Mouse (Mus musculus) forebrain, postnatal 0 days (tissue): ENCODE results near the gene Polh. TPM values are rescaled to one million over a fixed set of nuclear protein-coding genes. Genes with fewer than 3 reads are reported as not detected.

Experiments
- ATAC-seq: fragments of 200-750 bp; cut with Nextera tagmentation; 2 replicates; pipeline ENCODE4 v1.8.0; 2017; ENCODE audit warnings: mild to moderate bottlenecking, moderate library complexity
- DNase-seq: peaks from one replicate; pipeline ENCODE4 v3.0.0-alpha.2; 2015
- H3K27ac ChIP-seq: fragments of 300-500 bp; sonication (generic); 2 replicates; pipeline ENCODE4 v1.5.1; 2014; ENCODE audit warnings: low read depth, mild to moderate bottlenecking, antibody characterized with exemption, low read length, moderate library complexity, mixed read lengths
- H3K27me3 ChIP-seq: fragments of 300-500 bp; sonication (generic); 2 replicates; pipeline ENCODE4 v1.6.1; 2014; ENCODE audit warnings: mild to moderate bottlenecking, low read length, mixed read lengths; ENCODE audit not compliant: insufficient read depth
- H3K36me3 ChIP-seq: fragments of 300-500 bp; sonication (generic); 2 replicates; pipeline ENCODE4 v1.6.1; 2014; ENCODE audit warnings: mild to moderate bottlenecking, moderate library complexity; ENCODE audit not compliant: insufficient read depth
- H3K4me1 ChIP-seq: fragments of 300-500 bp; sonication (generic); 2 replicates; pipeline ENCODE4 v1.6.1; 2014; ENCODE audit warnings: antibody characterized with exemption; ENCODE audit not compliant: insufficient read depth
- H3K4me2 ChIP-seq: fragments of 300-500 bp; sonication (generic); 2 replicates; pipeline ENCODE4 v1.6.1; 2014; ENCODE audit warnings: low read depth, mild to moderate bottlenecking, moderate library complexity
- H3K4me3 ChIP-seq: fragments of 300-500 bp; sonication (generic); 2 replicates; pipeline ENCODE4 v1.5.1; 2014; ENCODE audit warnings: low read depth, low read length, mixed read lengths
- H3K9ac ChIP-seq: fragments of 300-500 bp; sonication (generic); 2 replicates; pipeline ENCODE4 v1.6.1; 2014; ENCODE audit warnings: mild to moderate bottlenecking
- H3K9me3 ChIP-seq: fragments of 300-500 bp; sonication (generic); 2 replicates; pipeline ENCODE4 v1.6.1; 2016; ENCODE audit warnings: low read length
- CTCF ChIP-seq: sonication (generic); IDR thresholded peaks from 2 replicates; pipeline ENCODE4 v1.5.1; 2016; ENCODE audit warnings: antibody characterized with exemption, control low read depth, low read depth
- WGBS: fragments of 180-500 bp; shearing (Covaris S2); extraction: QIAGEN DNeasy Blood & Tissue Kit; methylation state at CpG from one replicate; pipeline ENCODE4 v1.1.7; 2014; 5-methylcytosine and 5-hydroxymethylcytosine counted together
- polyA plus RNA-seq: library from polyadenylated mRNA; unstranded; fragments of >200 nt; fragmentation: Nextera tagmentation; extraction: Ambion mirVana; gene quantifications from 2 replicates; pipeline ENCODE4 v1.2.1, GENCODE M21; 2015
- total RNA-seq: library from RNA; depleted of rRNA; stranded (reverse); fragments of >200 nt; gene quantifications from 2 replicates; pipeline ENCODE4 v1.2.3, GENCODE M21; 2014

The Polh gene
- total and polyA plus RNA-seq, 2 experiments from 2014 or later, result 4.7 to 11.7 TPM

DNA sequence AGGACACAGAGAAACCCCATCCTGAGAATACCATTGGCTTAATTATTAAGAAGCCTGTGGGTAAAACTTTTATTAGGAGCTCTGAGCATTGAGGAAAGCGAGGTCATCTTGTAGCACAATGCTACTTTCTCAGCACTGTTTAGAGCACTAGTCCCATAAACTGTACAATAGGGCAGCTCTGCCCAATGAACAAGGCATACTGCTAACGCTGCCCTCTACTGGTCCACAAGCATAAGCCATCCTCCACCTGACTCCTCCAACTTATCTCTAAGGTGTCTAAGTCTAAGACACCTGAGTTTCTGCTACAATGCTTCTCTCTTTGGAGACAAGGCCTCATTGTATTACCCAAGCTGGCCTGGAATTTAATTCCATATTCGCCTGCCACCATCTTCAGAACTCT, 31.9 kb downstream of the Polh start:
- H3K4me3 ChIP-seq, result no peak overlapping the region
- TF ChIP-seq CTCF, result peak; percentile 75
- no peaks in the 10 kb centered on the region for H3K27me3 ChIP-seq
- ATAC-seq (peak; percentile 48; the same call in 1 of the 2 replicates), DNase-seq (peak; percentile 37)
- H3K27ac ChIP-seq, result no peak overlapping the region
- WGBS, result 80% methylated on average over 3 of the region's 3 CpGs
- peaks cover 66% of the 10 kb centered on the region for H3K36me3 ChIP-seq
- no peak overlapping the region for H3K9ac ChIP-seq
- H3K4me2 ChIP-seq, result no peak overlapping the region
- no peaks in the 10 kb centered on the region for H3K9me3 ChIP-seq
- no peaks in the 10 kb centered on the region for H3K4me1 ChIP-seq

DNA sequence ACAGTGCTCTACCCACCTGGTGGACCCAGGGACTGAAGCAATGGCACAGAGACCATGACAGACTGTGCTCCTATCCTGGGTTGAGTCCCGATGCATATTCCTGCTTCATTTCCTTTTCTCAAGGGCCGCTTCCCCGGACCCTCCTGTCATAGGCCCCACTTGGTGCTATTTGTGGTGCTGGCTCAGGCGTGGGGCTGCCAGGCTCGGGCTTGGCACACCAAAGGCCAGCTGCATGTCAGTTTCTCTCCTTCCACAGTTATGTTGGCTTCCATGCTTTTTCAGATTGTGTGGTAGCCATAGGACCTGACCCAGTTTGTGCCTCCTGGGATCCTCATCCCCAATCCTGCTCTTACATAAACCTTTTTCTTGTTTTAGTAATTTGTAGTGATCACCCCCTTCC, 33.7 kb downstream of the Polh start:
- H3K4me1 ChIP-seq, result no peaks in the 10 kb centered on the region
- H3K27me3 ChIP-seq, result no peaks in the 10 kb centered on the region
- no peak for ATAC-seq
- 89% methylated on average over 5 of the region's 5 CpGs for WGBS
- no peak overlapping the region for H3K9ac ChIP-seq
- no peak overlapping the region for H3K4me3 ChIP-seq
- H3K27ac ChIP-seq, result no peak overlapping the region
- TF ChIP-seq CTCF, result no peak
- no peak overlapping the region for H3K4me2 ChIP-seq
- H3K9me3 ChIP-seq, result no peaks in the 10 kb centered on the region
- no peak for DNase-seq
- peaks cover 76% of the 10 kb centered on the region for H3K36me3 ChIP-seq

DNA sequence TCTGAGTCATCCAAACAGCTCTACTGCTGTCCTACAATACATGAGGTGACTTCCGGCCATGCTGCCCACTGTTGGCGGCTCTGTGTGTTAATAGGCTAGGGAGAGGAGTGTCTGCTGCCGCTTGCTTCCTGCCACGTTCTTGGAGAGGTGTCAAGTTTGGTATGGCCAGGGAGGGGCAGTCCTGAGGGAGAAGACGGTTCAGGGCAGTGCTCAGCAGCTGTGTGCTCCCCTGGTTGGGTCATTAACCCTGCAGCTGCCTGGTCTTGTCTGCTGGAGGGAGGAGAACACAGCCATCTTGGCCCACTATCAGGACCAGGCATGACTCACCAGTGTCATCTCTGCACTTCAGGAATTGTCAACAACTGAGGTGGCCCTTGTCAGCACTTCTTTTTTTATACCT, 34.1 kb downstream of the Polh start:
- WGBS, result 57% methylated on average over 5 of the region's 5 CpGs
- no peak for TF ChIP-seq CTCF
- DNase-seq, result no peak
- no peaks in the 10 kb centered on the region for H3K9me3 ChIP-seq
- no peak overlapping the region for H3K4me2 ChIP-seq
- no peaks in the 10 kb centered on the region for H3K27me3 ChIP-seq
- H3K4me1 ChIP-seq, result no peaks in the 10 kb centered on the region
- H3K9ac ChIP-seq, result no peak overlapping the region
- H3K36me3 ChIP-seq, result peaks cover 76% of the 10 kb centered on the region
- ATAC-seq, result no peak
- no peak overlapping the region for H3K4me3 ChIP-seq
- no peak overlapping the region for H3K27ac ChIP-seq

DNA sequence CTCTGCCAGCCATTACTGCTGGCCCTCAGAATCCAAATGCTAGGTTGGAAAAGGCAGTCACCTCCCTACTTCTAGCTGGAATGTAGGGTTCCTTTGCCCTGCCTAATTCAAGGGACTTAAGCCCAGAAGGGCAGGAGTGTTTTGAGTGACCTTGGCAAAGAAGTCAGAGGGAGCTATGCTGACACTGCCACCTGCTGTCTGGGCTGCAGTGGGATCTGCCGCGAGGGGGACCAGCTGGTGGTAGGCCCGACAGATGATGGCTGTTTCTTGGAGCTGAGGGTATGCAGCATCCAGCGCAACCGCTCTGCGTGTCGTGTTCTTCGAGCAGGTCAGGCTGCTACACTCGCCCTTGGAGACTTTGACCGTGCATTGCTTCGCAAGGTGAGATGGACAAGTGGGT, 35.4 kb downstream of the Polh start:
- no peak overlapping the region for H3K4me2 ChIP-seq
- no peak overlapping the region for H3K4me3 ChIP-seq
- ATAC-seq (no peak), DNase-seq (no peak)
- no peak overlapping the region for H3K27ac ChIP-seq
- peaks cover 9% of the 10 kb centered on the region; the same call in 1 of the 2 replicates for H3K4me1 ChIP-seq
- H3K9me3 ChIP-seq, result no peaks in the 10 kb centered on the region
- 83% methylated on average over 11 of the region's 11 CpGs for WGBS
- peak; percentile 57 for TF ChIP-seq CTCF
- no peaks in the 10 kb centered on the region for H3K27me3 ChIP-seq
- H3K36me3 ChIP-seq, result peaks cover 66% of the 10 kb centered on the region
- H3K9ac ChIP-seq, result no peak overlapping the region

DNA sequence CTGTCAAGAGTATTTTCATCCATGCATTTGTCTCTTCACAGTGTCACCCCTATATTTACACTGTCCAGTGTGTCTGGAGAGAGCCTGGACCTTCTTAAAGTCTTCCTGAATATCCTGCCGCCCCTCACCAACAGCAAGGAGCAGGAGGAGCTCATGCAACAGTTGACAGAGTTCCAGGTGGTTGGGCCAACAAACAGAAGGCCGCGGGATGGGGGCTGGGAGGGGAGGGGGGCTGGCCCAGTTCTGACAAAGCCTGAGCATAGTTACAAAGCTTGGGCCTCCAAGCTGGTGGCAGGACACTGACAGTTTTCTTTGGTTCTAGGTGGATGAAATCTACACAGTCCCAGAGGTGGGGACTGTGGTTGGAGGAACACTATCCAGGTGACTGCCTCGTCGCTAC, 36.2 kb downstream of the Polh start:
- Histone ChIP-seq H3K27me3 (no peaks in the 10 kb centered on the region), H3K36me3 (peaks cover 62% of the 10 kb centered on the region), H3K4me3 (no peak overlapping the region), H3K9me3 (no peaks in the 10 kb centered on the region), H3K4me2 (no peak overlapping the region), H3K9ac (no peak overlapping the region), H3K27ac (no peak overlapping the region), H3K4me1 (peaks cover 15% of the 10 kb centered on the region)
- ATAC-seq (no peak), DNase-seq (no peak)
- 79% methylated on average over 5 of the region's 5 CpGs for WGBS
- TF ChIP-seq CTCF, result no peak

DNA sequence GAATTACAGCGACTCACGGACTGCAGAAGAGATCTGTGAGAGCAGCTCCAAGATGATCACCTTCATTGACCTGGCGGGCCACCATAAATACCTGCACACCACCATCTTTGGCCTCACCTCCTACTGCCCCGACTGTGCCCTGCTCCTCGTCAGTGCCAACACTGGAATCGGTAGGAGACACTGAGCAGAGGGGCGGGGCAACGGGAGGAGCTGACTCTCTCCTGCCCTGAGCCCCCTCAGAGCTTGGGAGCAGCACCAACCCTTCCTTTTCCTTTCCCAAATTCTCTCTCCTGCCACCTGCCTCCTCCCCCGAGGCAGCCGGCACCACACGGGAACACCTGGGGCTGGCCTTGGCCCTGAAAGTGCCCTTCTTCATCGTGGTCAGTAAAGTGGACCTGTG, 37.0 kb downstream of the Polh start:
- Histone ChIP-seq H3K9ac (no peak overlapping the region), H3K4me3 (no peak overlapping the region), H3K36me3 (peaks cover 60% of the 10 kb centered on the region), H3K27me3 (no peaks in the 10 kb centered on the region), H3K27ac (no peak overlapping the region), H3K4me2 (no peak overlapping the region), H3K4me1 (peaks cover 15% of the 10 kb centered on the region), H3K9me3 (no peaks in the 10 kb centered on the region)
- TF ChIP-seq CTCF, result no peak
- DNase-seq (no peak), ATAC-seq (no peak)
- WGBS, result 89% methylated on average over 12 of the region's 12 CpGs

DNA sequence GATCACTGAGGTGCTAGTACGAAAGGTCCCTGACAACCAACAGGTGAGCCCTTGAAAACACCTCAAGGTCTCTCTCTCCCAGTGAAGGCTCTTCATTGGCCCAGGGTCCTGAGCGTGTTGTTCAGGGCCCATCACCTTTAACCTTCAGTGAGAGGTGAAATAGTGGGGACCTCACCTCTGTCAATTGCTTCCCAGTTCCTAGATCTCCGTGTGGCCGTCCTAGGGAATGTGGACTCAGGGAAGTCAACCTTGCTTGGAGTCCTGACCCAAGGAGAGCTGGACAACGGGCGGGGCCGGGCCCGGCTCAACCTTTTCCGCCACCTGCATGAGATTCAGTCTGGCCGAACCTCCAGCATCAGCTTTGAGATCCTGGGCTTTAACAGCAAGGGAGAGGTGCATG, 37.7 kb downstream of the Polh start:
- Histone ChIP-seq H3K4me3 (no peak overlapping the region), H3K36me3 (peaks cover 54% of the 10 kb centered on the region), H3K9me3 (no peaks in the 10 kb centered on the region), H3K27me3 (no peaks in the 10 kb centered on the region), H3K9ac (no peak overlapping the region), H3K27ac (no peak overlapping the region), H3K4me1 (peaks cover 15% of the 10 kb centered on the region), H3K4me2 (no peak overlapping the region)
- 95% methylated on average over 10 of the region's 10 CpGs for WGBS
- ATAC-seq, result no peak
- no peak for TF ChIP-seq CTCF
- DNase-seq, result no peak

DNA sequence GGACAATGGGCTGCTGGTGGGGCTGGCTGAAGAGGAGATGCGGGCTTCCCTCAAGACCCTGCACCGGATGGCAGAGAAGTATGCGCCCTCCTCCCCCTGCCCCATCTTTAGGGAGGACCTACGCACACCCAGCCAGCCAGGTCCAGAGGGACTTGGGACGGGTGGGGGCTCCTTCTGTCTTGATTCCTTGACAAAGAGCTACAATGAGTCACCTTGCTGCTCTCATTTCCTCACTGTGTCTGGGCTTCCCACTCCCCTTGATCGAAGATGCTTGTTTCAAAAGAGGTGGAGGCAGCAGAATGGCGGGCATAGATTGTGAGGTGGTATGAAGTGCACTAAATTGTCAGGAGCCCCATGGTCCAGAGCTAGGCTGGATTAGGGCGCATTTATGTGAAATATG, 38.1 kb downstream of the Polh start:
- ATAC-seq (no peak), DNase-seq (no peak)
- H3K27me3 ChIP-seq, result no peaks in the 10 kb centered on the region
- no peak for TF ChIP-seq CTCF
- 97% methylated on average over 8 of the region's 8 CpGs for WGBS
- no peaks in the 10 kb centered on the region for H3K9me3 ChIP-seq
- no peak overlapping the region for H3K4me2 ChIP-seq
- no peak overlapping the region for H3K27ac ChIP-seq
- no peak overlapping the region for H3K9ac ChIP-seq
- H3K4me3 ChIP-seq, result no peak overlapping the region
- peaks cover 15% of the 10 kb centered on the region for H3K4me1 ChIP-seq
- H3K36me3 ChIP-seq, result peaks cover 50% of the 10 kb centered on the region
